Mouse (Mus musculus) thymus, adult 2 months (tissue): Measurements from ENCODE around the gene Rnf121.

Source experiments
- CTCF ChIP-seq: fragments of 200-500 bp; IDR thresholded peaks from 2 replicates; pipeline ENCODE4 v1.5.1; 2012; ENCODE audit warnings: mild to moderate bottlenecking, control low read depth, low read length, moderate library complexity, borderline replicate concordance; ENCODE audit not compliant: control insufficient read depth, poor library complexity, insufficient read depth; ENCODE audit errors: extremely low read depth
- POLR2A ChIP-seq: fragments of 200-500 bp; IDR thresholded peaks from 2 replicates; pipeline ENCODE4 v1.6.1; 2012; ENCODE audit warnings: mild to moderate bottlenecking, low read length, control low read depth, moderate library complexity; ENCODE audit not compliant: control insufficient read depth, poor library complexity, insufficient read depth; ENCODE audit errors: extremely low read depth

DNA sequence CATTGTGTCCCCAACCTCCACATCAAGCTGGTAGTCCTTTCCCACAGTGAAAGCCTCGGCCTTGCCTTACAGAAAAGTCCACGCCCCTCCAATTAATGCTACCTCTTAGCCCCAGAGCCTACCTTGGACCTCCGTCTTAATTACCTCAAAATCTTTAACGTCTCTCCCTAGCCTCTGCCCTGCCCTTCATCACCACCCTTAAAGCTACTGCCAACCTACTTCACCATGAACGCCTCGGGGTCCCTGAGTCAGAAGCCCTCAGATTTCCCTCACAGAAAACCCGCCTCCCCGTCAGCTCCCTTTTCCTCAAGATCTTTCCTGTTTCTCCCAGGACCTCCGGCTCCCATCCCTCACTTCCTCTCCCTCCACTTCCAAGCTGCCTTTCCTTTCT lies 619 bp downstream of the Rnf121 start:
- TF ChIP-seq POLR2A (no peak), CTCF (no peak)
